Mouse (Mus musculus) olfactory bulb, adult 2 months (tissue): ENCODE results near the gene Gm4756. TPM values are rescaled to one million over a fixed set of nuclear protein-coding genes. Genes with fewer than 3 reads are reported as not detected.

Experiments
- H3K27ac ChIP-seq: fragments of 200-500 bp; 2 replicates; pipeline ENCODE4 v1.5.1; 2012; ENCODE audit warnings: low read depth, low read length; ENCODE audit not compliant: insufficient read depth
- H3K4me1 ChIP-seq: fragments of 200-500 bp; 2 replicates; pipeline ENCODE4 v1.6.1; 2012; ENCODE audit warnings: low read length; ENCODE audit not compliant: control insufficient read depth, insufficient read depth
- H3K4me3 ChIP-seq: fragments of 200-500 bp; 2 replicates; pipeline ENCODE4 v1.5.1; 2012; ENCODE audit warnings: mild to moderate bottlenecking, low read depth, low read length, moderate library complexity; ENCODE audit not compliant: insufficient read depth
- CTCF ChIP-seq: fragments of 200-500 bp; IDR thresholded peaks from 2 replicates; pipeline ENCODE4 v1.5.1; 2012; ENCODE audit warnings: low read depth, mild to moderate bottlenecking, low read length, moderate library complexity; ENCODE audit not compliant: insufficient read depth
- POLR2A ChIP-seq: fragments of 200-500 bp; IDR thresholded peaks from 2 replicates; pipeline ENCODE4 v1.6.1; 2012; ENCODE audit warnings: mild to moderate bottlenecking, low read depth, low read length, moderate library complexity; ENCODE audit not compliant: insufficient read depth
- WGBS: fragments of 180-500 bp; shearing (Covaris S2); methylation state at CpG from one replicate; pipeline ENCODE4 v1.1.7; 2018; 5-methylcytosine and 5-hydroxymethylcytosine counted together
- polyA plus RNA-seq: library from polyadenylated mRNA; stranded (reverse); fragments of >200 nt; gene quantifications from 2 replicates; pipeline ENCODE4 v1.2.4, GENCODE M21; 2012; ENCODE audit warnings: low replicate concordance; ENCODE audit not compliant: missing spikeins, insufficient read depth, insufficient read length

The Gm4756 gene
- polyA plus RNA-seq, 1 experiment: not detected

GRCm38 (mm10) chr12:72679635-72680034 lies 30.2 kb upstream of the Gm4756 start:
- Histone ChIP-seq H3K4me3 (no peak overlapping the region), H3K4me1 (no peaks in the 10 kb centered on the region), H3K27ac (no peak overlapping the region)
- WGBS: 75% methylated on average over 3 of the region's 3 CpGs
- no peak for TF ChIP-seq POLR2A
- TF ChIP-seq CTCF: no peak

- WGBS: 50% methylated on average over 2 of the region's 2 CpGs
- Histone ChIP-seq H3K27ac (no peak overlapping the region), H3K4me3 (no peak overlapping the region), H3K4me1 (no peaks in the 10 kb centered on the region)
- TF ChIP-seq POLR2A: no peak
- no peak for TF ChIP-seq CTCF
Measured at GRCm38 (mm10) chr12:72674820-72675219, 25.4 kb upstream of the Gm4756 start.

GRCm38 (mm10) chr12:72674079-72674797 lies 24.8 kb upstream of the Gm4756 start:
- WGBS: 63% methylated on average over 7 of the region's 7 CpGs
- no peak overlapping the region for H3K27ac ChIP-seq
- no peak for TF ChIP-seq POLR2A
- no peak for TF ChIP-seq CTCF
- no peaks in the 10 kb centered on the region for H3K4me1 ChIP-seq
- no peak overlapping the region for H3K4me3 ChIP-seq

GRCm38 (mm10) chr12:72671516-72672135 lies 22.2 kb upstream of the Gm4756 start:
- Histone ChIP-seq H3K4me1 (no peaks in the 10 kb centered on the region), H3K4me3 (no peak overlapping the region), H3K27ac (no peak overlapping the region)
- TF ChIP-seq POLR2A (no peak), CTCF (no peak)
- WGBS: 92% methylated on average over 6 of the region's 6 CpGs

GRCm38 (mm10) chr12:72670921-72671320 lies 21.5 kb upstream of the Gm4756 start:
- H3K4me1 ChIP-seq: no peaks in the 10 kb centered on the region
- WGBS: 89% methylated on average over 8 of the region's 8 CpGs
- no peak overlapping the region for H3K4me3 ChIP-seq
- TF ChIP-seq CTCF (no peak), POLR2A (no peak)
- H3K27ac ChIP-seq: no peak overlapping the region

- Histone ChIP-seq H3K4me3 (no peak overlapping the region), H3K4me1 (peaks cover 3% of the 10 kb centered on the region; the same call in 1 of the 2 replicates), H3K27ac (no peak overlapping the region)
- TF ChIP-seq POLR2A: no peak
- TF ChIP-seq CTCF: no peak
- WGBS: 65% methylated on average over 10 of the region's 10 CpGs
Measured at GRCm38 (mm10) chr12:72667868-72668469, 18.5 kb upstream of the Gm4756 start.

- TF ChIP-seq CTCF: no peak
- TF ChIP-seq POLR2A: no peak
- WGBS: 87% methylated on average over 5 of the region's 5 CpGs
- H3K27ac ChIP-seq: no peak overlapping the region
- H3K4me1 ChIP-seq: peaks cover 3% of the 10 kb centered on the region
- no peak overlapping the region for H3K4me3 ChIP-seq
Measured at GRCm38 (mm10) chr12:72666015-72666414, 16.6 kb upstream of the Gm4756 start.

- peak within 1 kb of the TSS; percentile 72 for H3K4me3 ChIP-seq
- WGBS: under 1% methylated on average over 33 of the region's 33 CpGs
- H3K27ac ChIP-seq: peak within 1 kb of the TSS; percentile 58
- peaks cover 3% of the 10 kb centered on the region for H3K4me1 ChIP-seq
- no peak for TF ChIP-seq CTCF
- TF ChIP-seq POLR2A: peak; percentile 63; the same call in 1 of the 2 replicates
Measured at GRCm38 (mm10) chr12:72664735-72665337, 15.4 kb upstream of the Gm4756 start, which contains the start of gene Dhrs7. Dhrs7 (minus strand) TSS chr12:72664909.
